Mouse (Mus musculus): ENCODE data around the gene Tpcn1. TPM values are rescaled to one million over a fixed set of nuclear protein-coding genes. Genes with fewer than 3 reads are reported as not detected.

Gene Tpcn1
- polyA plus RNA-seq, 2 experiments = 17.8 to 19.3 TPM

DNA sequence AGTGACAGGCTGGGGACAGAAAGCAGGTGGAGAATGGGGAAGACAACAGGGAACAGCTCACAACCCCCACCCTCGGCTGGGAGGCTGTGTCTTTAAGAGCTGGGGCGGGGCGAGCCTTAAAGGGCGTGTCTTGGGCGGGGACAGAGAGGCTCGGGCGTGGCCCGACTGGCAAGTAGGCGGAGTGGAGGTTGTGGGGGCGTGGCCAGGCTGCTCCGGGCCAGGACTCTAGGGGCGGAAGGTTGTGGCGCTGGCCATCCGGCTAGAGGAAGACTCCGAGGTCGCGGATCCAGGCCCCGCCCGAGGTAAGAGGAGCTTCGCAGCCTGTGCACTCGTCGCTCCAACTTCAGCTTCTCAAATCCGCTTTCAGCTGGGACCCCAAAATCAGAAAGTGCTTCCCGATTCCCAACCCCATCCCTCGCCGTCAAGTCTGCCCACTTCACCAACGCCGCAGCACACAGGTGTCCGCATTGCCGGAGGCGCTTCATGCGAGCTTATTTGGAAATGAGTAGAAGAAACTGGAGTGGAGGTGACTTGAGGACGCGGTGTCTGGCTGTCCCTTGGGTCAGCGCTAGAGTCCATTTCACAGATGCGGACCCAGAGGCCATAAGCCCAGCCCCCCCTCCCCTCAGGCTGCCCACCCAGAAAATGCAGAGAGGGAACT lies 77.4 kb downstream of the Tpcn1 start, which contains the start of gene Slc8b1:
TSS of gene Slc8b1 (plus strand) at position 187 of the 661 bp plus-strand sequence.
- DNase-seq (ENCODE audit: low read depth in 3 of 3, low spot score in 3 of 3) (peak; percentile 78 to 82 (median 82)), ATAC-seq (ENCODE audit: insufficient read depth) (peak; percentile 87)
- TF ChIP-seq CTCF (IDR thresholded peaks at IDR 0.05; ENCODE audit: low read depth) (no peak), EP300 (IDR thresholded peaks at IDR 0.05; ENCODE audit: low read depth) (no peak)
- no peak within 1 kb of the TSS; the same call in 1 of the 2 replicates for H3K27ac ChIP-seq
- H3K4me2 ChIP-seq (ENCODE audit: low read depth) = peak within 1 kb of the TSS; percentile 83
- H3K27me3 ChIP-seq (ENCODE audit: control insufficient read depth, insufficient read depth, low read length) = no peaks in the 10 kb centered on the region
- H3K4me1 ChIP-seq (replicated peaks; ENCODE audit: control insufficient read depth in 2 of 2, insufficient read depth in 2 of 2, low read length in 1 of 2) = peaks cover 8% of the 10 kb centered on the region in 2 experiments
- H3K9me3 ChIP-seq (ENCODE audit: control insufficient read depth, low read length) = no peaks in the 10 kb centered on the region
- under 1% methylated on average over 36 of the region's 36 CpGs for WGBS (ENCODE audit: insufficient replicate concordance)
- H3K9ac ChIP-seq (replicated peaks) = peak within 1 kb of the TSS; percentile 47
- H3K4me3 ChIP-seq (ENCODE audit: insufficient read depth in 1 of 2, low read depth in 2 of 2, low read length in 2 of 2) = peak within 1 kb of the TSS; percentile 59 to 67
- H3K36me3 ChIP-seq (replicated peaks; ENCODE audit: control insufficient read depth, insufficient read depth, low read depth) = no peaks in the 10 kb centered on the region

DNA sequence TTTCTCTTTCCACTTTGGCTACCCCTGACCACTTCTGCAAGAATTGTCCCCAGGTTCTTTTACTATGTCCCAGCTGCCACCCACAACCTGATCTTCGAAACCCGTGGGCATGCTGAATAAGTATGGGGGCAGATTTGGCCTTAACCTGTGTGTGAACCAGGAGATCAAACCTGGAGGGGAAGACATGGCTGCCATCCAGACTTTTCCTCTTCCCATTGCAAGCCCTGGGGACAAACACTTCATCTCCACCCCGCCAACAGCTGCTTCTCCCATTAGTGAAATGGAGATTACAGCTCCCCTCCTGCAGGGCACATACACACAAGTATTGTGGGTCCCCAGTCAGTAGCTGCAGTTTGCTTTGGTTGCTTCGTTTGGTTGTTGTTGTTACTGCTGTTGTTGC lies 81.2 kb downstream of the Tpcn1 start:
- Histone ChIP-seq H3K27me3 (ENCODE audit: control insufficient read depth, insufficient read depth, low read length) (no peaks in the 10 kb centered on the region), H3K36me3 (replicated peaks; ENCODE audit: control insufficient read depth, insufficient read depth, low read depth) (no peaks in the 10 kb centered on the region), H3K4me1 (replicated peaks; ENCODE audit: control insufficient read depth in 2 of 2, insufficient read depth in 2 of 2, low read length in 1 of 2) (peaks cover 8 to 12% of the 10 kb centered on the region in 2 experiments), H3K9me3 (ENCODE audit: control insufficient read depth, low read length) (no peaks in the 10 kb centered on the region), H3K27ac (no peak overlapping the region), H3K4me2 (ENCODE audit: low read depth) (no peak overlapping the region), H3K9ac (replicated peaks) (no peak overlapping the region), H3K4me3 (ENCODE audit: insufficient read depth in 1 of 2, low read depth in 2 of 2, low read length in 2 of 2) (no peak overlapping the region)
- WGBS (ENCODE audit: insufficient replicate concordance) = 54% methylated on average over 4 of the region's 4 CpGs
- ATAC-seq (ENCODE audit: insufficient read depth) = no peak
- DNase-seq (ENCODE audit: low read depth in 3 of 3, low spot score in 3 of 3) = no peak
- TF ChIP-seq CTCF (IDR thresholded peaks at IDR 0.05; ENCODE audit: low read depth) (no peak), EP300 (IDR thresholded peaks at IDR 0.05; ENCODE audit: low read depth) (no peak)

DNA sequence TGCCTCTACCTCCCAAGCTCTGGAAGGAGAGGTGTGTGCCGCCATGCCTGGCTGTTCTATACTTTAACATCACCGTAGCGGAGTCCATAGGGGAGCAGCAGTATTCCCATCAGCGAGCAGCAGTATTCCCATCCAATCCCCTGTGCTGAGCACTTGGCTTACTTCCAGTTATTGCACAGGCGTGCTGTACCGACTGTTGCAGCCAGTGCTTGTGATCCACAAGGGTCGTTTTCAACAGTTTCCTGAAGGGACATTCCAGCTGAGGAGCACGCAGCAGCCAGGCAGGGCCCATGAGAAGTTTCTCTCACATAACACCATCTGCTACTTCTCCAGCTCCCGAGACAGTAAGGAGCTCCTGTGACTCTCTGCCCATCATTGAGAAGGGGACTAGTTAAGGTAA lies 82.0 kb downstream of the Tpcn1 start:
- Histone ChIP-seq H3K27me3 (ENCODE audit: control insufficient read depth, insufficient read depth, low read length) (no peaks in the 10 kb centered on the region), H3K9me3 (ENCODE audit: control insufficient read depth, low read length) (no peaks in the 10 kb centered on the region), H3K4me2 (ENCODE audit: low read depth) (no peak overlapping the region), H3K4me1 (replicated peaks; ENCODE audit: control insufficient read depth in 2 of 2, insufficient read depth in 2 of 2, low read length in 1 of 2) (peaks cover 6 to 11% of the 10 kb centered on the region in 2 experiments), H3K9ac (replicated peaks) (no peak overlapping the region), H3K36me3 (replicated peaks; ENCODE audit: control insufficient read depth, insufficient read depth, low read depth) (no peaks in the 10 kb centered on the region), H3K4me3 (ENCODE audit: insufficient read depth in 1 of 2, low read depth in 2 of 2, low read length in 2 of 2) (no peak overlapping the region), H3K27ac (no peak overlapping the region)
- ATAC-seq (ENCODE audit: insufficient read depth) (no peak), DNase-seq (ENCODE audit: low read depth in 3 of 3, low spot score in 3 of 3) (no peak)
- 67% methylated on average over 9 of the region's 9 CpGs for WGBS (ENCODE audit: insufficient replicate concordance)
- TF ChIP-seq EP300 (IDR thresholded peaks at IDR 0.05; ENCODE audit: low read depth) (no peak), CTCF (IDR thresholded peaks at IDR 0.05; ENCODE audit: low read depth) (no peak)

DNA sequence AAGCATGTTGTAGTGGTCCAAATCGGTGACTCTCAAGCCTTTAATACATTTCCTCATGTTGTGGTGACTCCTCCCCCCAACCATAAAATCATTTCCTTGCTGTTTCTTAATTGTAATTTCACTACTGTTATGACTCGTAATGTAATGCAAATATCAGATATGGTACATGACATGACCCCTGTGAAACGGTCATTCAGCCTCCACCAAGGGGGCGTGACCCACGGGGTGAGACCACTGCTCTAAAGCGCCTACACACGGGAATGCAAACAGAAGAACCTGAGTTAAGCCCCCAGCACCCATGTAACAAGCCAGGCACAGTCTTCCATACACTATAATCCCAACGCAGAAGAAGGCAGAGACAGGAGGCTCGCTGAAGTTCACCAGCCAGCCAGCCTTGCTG lies 82.7 kb downstream of the Tpcn1 start:
- ATAC-seq (ENCODE audit: insufficient read depth) = no peak
- H3K27ac ChIP-seq = no peak overlapping the region
- DNase-seq (ENCODE audit: low read depth in 3 of 3, low spot score in 3 of 3) = no peak
- H3K4me2 ChIP-seq (ENCODE audit: low read depth) = peak overlapping the region; percentile 21
- no peak overlapping the region for H3K4me3 ChIP-seq (ENCODE audit: insufficient read depth in 1 of 2, low read depth in 2 of 2, low read length in 2 of 2)
- no peaks in the 10 kb centered on the region for H3K36me3 ChIP-seq (replicated peaks; ENCODE audit: control insufficient read depth, insufficient read depth, low read depth)
- no peak overlapping the region for H3K9ac ChIP-seq (replicated peaks)
- H3K9me3 ChIP-seq (ENCODE audit: control insufficient read depth, low read length) = no peaks in the 10 kb centered on the region
- peaks cover 1 to 9% of the 10 kb centered on the region in 2 experiments; a peak in 2 of 4 replicates for H3K4me1 ChIP-seq (replicated peaks; ENCODE audit: control insufficient read depth in 2 of 2, insufficient read depth in 2 of 2, low read length in 1 of 2)
- no peak for TF ChIP-seq CTCF (IDR thresholded peaks at IDR 0.05; ENCODE audit: low read depth)
- TF ChIP-seq EP300 (IDR thresholded peaks at IDR 0.05; ENCODE audit: low read depth) = no peak
- H3K27me3 ChIP-seq (ENCODE audit: control insufficient read depth, insufficient read depth, low read length) = no peaks in the 10 kb centered on the region
- WGBS (ENCODE audit: insufficient replicate concordance) = 54% methylated on average over 9 of the region's 9 CpGs

DNA sequence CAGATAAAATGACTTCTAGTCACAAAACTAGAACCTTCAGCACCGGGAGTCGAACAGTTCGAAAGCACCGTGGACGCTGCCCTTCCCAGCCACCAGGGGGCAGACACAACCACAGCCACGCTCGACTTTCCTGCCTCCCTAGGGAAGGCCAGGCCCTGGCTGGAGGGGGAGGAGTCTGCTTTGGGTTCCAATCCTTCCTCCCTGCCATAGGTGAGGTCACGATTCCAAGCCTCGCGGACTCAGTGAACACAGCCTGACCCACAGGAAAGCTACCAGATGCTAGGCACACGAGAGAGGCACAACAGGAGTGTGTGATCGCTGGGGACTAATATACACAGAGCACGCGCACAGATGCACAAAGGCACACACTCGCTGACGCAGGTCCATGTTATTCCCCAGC lies 83.1 kb downstream of the Tpcn1 start:
- Histone ChIP-seq H3K27me3 (ENCODE audit: control insufficient read depth, insufficient read depth, low read length) (no peaks in the 10 kb centered on the region), H3K4me2 (ENCODE audit: low read depth) (peak overlapping the region; percentile 21), H3K9me3 (ENCODE audit: control insufficient read depth, low read length) (no peaks in the 10 kb centered on the region), H3K4me3 (ENCODE audit: insufficient read depth in 1 of 2, low read depth in 2 of 2, low read length in 2 of 2) (peak overlapping the region in 1 of 2 experiments; percentile 45; a peak in 2 of 4 replicates), H3K9ac (replicated peaks) (no peak overlapping the region), H3K4me1 (replicated peaks; ENCODE audit: control insufficient read depth in 2 of 2, insufficient read depth in 2 of 2, low read length in 1 of 2) (peaks cover 0 to 9% of the 10 kb centered on the region in 2 experiments; a peak in 2 of 4 replicates), H3K27ac (no peak overlapping the region), H3K36me3 (replicated peaks; ENCODE audit: control insufficient read depth, insufficient read depth, low read depth) (no peaks in the 10 kb centered on the region)
- peak; percentile 42 to 50 (median 43) for DNase-seq (ENCODE audit: low read depth in 3 of 3, low spot score in 3 of 3)
- ATAC-seq (ENCODE audit: insufficient read depth) = peak; percentile 27; the same call in 1 of the 2 replicates
- WGBS (ENCODE audit: insufficient replicate concordance) = 18% methylated on average over 16 of the region's 16 CpGs
- peak; percentile 99 for TF ChIP-seq CTCF (IDR thresholded peaks at IDR 0.05; ENCODE audit: low read depth)
- TF ChIP-seq EP300 (IDR thresholded peaks at IDR 0.05; ENCODE audit: low read depth) = no peak
